Mouse (Mus musculus) myocyte (in vitro differentiated cells): ENCODE measurements around the gene Traf3ip1.

Experiments
- CEBPB ChIP-seq: IDR thresholded peaks from 2 replicates; pipeline ENCODE4 v1.6.1; 2011; ENCODE audit warnings: mild to moderate bottlenecking, moderate library complexity; ENCODE audit not compliant: poor library complexity, insufficient read depth, severe bottlenecking
- MAX ChIP-seq: IDR thresholded peaks from one replicate; pipeline ENCODE4 v1.6.1; 2011; ENCODE audit warnings: low read depth, mild to moderate bottlenecking, control low read depth
- MYOG ChIP-seq, 3 experiments: IDR thresholded peaks; one replicate each; pipeline ENCODE4 v1.6.1; 2011; ENCODE audit warnings: control low read depth in 2 of 3, low read depth in 2 of 3, mild to moderate bottlenecking in 2 of 3; ENCODE audit not compliant: insufficient read length in 2 of 3, control insufficient read depth in 1 of 3, insufficient read depth in 1 of 3
- POLR2A ChIP-seq: IDR thresholded peaks from one replicate; pipeline ENCODE4 v1.6.1; 2011; ENCODE audit warnings: low read depth, mild to moderate bottlenecking, control low read depth, moderate library complexity; ENCODE audit not compliant: insufficient read length

- TF ChIP-seq POLR2A (no peak), MYOG (IDR thresholded peaks at IDR 0.05; ENCODE audit: control insufficient read depth in 1 of 3, insufficient read depth in 1 of 3, insufficient read length in 2 of 3, low read depth in 2 of 3) (no peak), MAX (no peak), CEBPB (no peak)
These were observed 10.5 kb upstream of the Traf3ip1 start for GRCm38 (mm10) chr1:91484011-91484346.
